Mouse (Mus musculus) embryonic facial prominence, embryonic 10.5 days (tissue): Measurements from ENCODE around the gene Zbtb6. TPM values are rescaled to one million over a fixed set of nuclear protein-coding genes. Genes with fewer than 3 reads are reported as not detected.

ENCODE experiments used
- DNase-seq: peaks from one replicate; pipeline ENCODE4 v3.0.0-alpha.2; 2017; ENCODE audit warnings: low spot score
- H3K27ac ChIP-seq: fragments of 300-500 bp; sonication (generic); replicated peaks from 2 replicates; pipeline ENCODE4 v1.5.1; 2016; ENCODE audit warnings: mild to moderate bottlenecking
- H3K27me3 ChIP-seq: fragments of 300-500 bp; sonication (generic); replicated peaks from 2 replicates; pipeline ENCODE4 v1.6.1; 2016; ENCODE audit warnings: low read depth, mild to moderate bottlenecking; ENCODE audit not compliant: poor library complexity, severe bottlenecking
- H3K36me3 ChIP-seq: fragments of 300-500 bp; sonication (generic); replicated peaks from 2 replicates; pipeline ENCODE4 v1.6.1; 2016; ENCODE audit warnings: mild to moderate bottlenecking, moderate library complexity
- H3K4me1 ChIP-seq: fragments of 300-500 bp; sonication (generic); 2 replicates; pipeline ENCODE4 v1.6.1; 2016
- H3K4me3 ChIP-seq: fragments of 300-500 bp; sonication (generic); 2 replicates; pipeline ENCODE4 v1.5.1; 2016; ENCODE audit warnings: mild to moderate bottlenecking, moderate library complexity
- H3K9me3 ChIP-seq: fragments of 300-500 bp; sonication (generic); 2 replicates; pipeline ENCODE4 v1.6.1; 2016; ENCODE audit warnings: mild to moderate bottlenecking
- WGBS: fragments of 180-500 bp; shearing (Covaris S2); methylation state at CpG from one replicate; pipeline ENCODE4 v1.1.7; 2016; 5-methylcytosine and 5-hydroxymethylcytosine counted together
- polyA plus RNA-seq: library from polyadenylated mRNA; unstranded; fragments of >200 nt; fragmentation: Nextera tagmentation; extraction: Ambion mirVana; gene quantifications from 2 replicates; pipeline ENCODE4 v1.2.1, GENCODE M21; 2016

Zbtb6 gene
- 5.5 and 6.2 TPM in 2 replicates for polyA plus RNA-seq

- Histone ChIP-seq H3K4me1 (peaks cover 23% of the 10 kb centered on the region), H3K36me3 (peaks cover 14% of the 10 kb centered on the region; the same call in 1 of the 2 replicates), H3K27ac (peak within 1 kb of the TSS; percentile 96), H3K27me3 (no peaks in the 10 kb centered on the region), H3K4me3 (peak within 1 kb of the TSS; percentile 85), H3K9me3 (no peaks in the 10 kb centered on the region)
- WGBS: under 1% methylated on average over 51 of the region's 51 CpGs
- peak; percentile 98 for DNase-seq
Observed at GRCm38 (mm10) chr2:37442611-37443591, at the start of gene Zbtb6, which contains the start of the genes Zbtb26 and Rabgap1. TSS of gene Zbtb6 (minus strand) at chr2:37443171. TSS of gene Zbtb26 (minus strand) at chr2:37443135. TSS of gene Rabgap1 (plus strand) at chr2:37443279.

- 93% methylated on average over 2 of the region's 2 CpGs for WGBS
Observed at GRCm38 (mm10) chr2:37488956-37489355, 46.0 kb upstream of the Zbtb6 start.

GRCm38 (mm10) chr2:37486408-37486807, 43.4 kb upstream of the Zbtb6 start:
- Histone ChIP-seq H3K4me1 (no peaks in the 10 kb centered on the region), H3K27ac (no peak overlapping the region), H3K4me3 (no peak overlapping the region), H3K27me3 (no peaks in the 10 kb centered on the region), H3K9me3 (no peaks in the 10 kb centered on the region), H3K36me3 (peaks cover 85% of the 10 kb centered on the region)
- no peak for DNase-seq

More at GRCm38 (mm10) chr2:37488956-37489355, 46.0 kb upstream of the Zbtb6 start:
- Histone ChIP-seq H3K27me3 (no peaks in the 10 kb centered on the region), H3K27ac (no peak overlapping the region), H3K9me3 (no peaks in the 10 kb centered on the region), H3K4me1 (no peaks in the 10 kb centered on the region), H3K4me3 (no peak overlapping the region), H3K36me3 (peaks cover 92% of the 10 kb centered on the region)
- no peak for DNase-seq

- H3K27ac ChIP-seq: no peak overlapping the region
- no peak for DNase-seq
- no peak overlapping the region for H3K4me3 ChIP-seq
- no peaks in the 10 kb centered on the region for H3K27me3 ChIP-seq
- H3K4me1 ChIP-seq: no peaks in the 10 kb centered on the region
- peaks cover 82% of the 10 kb centered on the region for H3K36me3 ChIP-seq
- WGBS: 98% methylated on average over 1 of the region's 1 CpGs
- H3K9me3 ChIP-seq: no peaks in the 10 kb centered on the region
Observed at GRCm38 (mm10) chr2:37485370-37485769, 42.4 kb upstream of the Zbtb6 start.

GRCm38 (mm10) chr2:37484165-37484564, 41.2 kb upstream of the Zbtb6 start:
- Histone ChIP-seq H3K4me3 (no peak overlapping the region), H3K27me3 (no peaks in the 10 kb centered on the region), H3K27ac (no peak overlapping the region), H3K4me1 (no peaks in the 10 kb centered on the region), H3K9me3 (no peaks in the 10 kb centered on the region), H3K36me3 (peaks cover 73% of the 10 kb centered on the region)
- DNase-seq: no peak
- 92% methylated on average over 2 of the region's 2 CpGs for WGBS

- 91% methylated on average over 2 of the region's 2 CpGs for WGBS
- no peak overlapping the region for H3K27ac ChIP-seq
- H3K4me3 ChIP-seq: no peak overlapping the region
- DNase-seq: no peak
- H3K9me3 ChIP-seq: no peaks in the 10 kb centered on the region
- no peaks in the 10 kb centered on the region for H3K4me1 ChIP-seq
- peaks cover 78% of the 10 kb centered on the region for H3K36me3 ChIP-seq
- H3K27me3 ChIP-seq: no peaks in the 10 kb centered on the region
Observed at GRCm38 (mm10) chr2:37480039-37480438, 37.1 kb upstream of the Zbtb6 start.

GRCm38 (mm10) chr2:37479559-37479958, 36.6 kb upstream of the Zbtb6 start:
- no peak overlapping the region for H3K4me3 ChIP-seq
- peaks cover 77% of the 10 kb centered on the region for H3K36me3 ChIP-seq
- H3K9me3 ChIP-seq: no peaks in the 10 kb centered on the region
- DNase-seq: no peak
- H3K4me1 ChIP-seq: no peaks in the 10 kb centered on the region
- H3K27ac ChIP-seq: no peak overlapping the region
- H3K27me3 ChIP-seq: no peaks in the 10 kb centered on the region

- Histone ChIP-seq H3K27ac (no peak overlapping the region), H3K4me1 (no peaks in the 10 kb centered on the region), H3K4me3 (no peak overlapping the region), H3K36me3 (peaks cover 33% of the 10 kb centered on the region), H3K9me3 (no peaks in the 10 kb centered on the region), H3K27me3 (no peaks in the 10 kb centered on the region)
- 97% methylated on average over 4 of the region's 4 CpGs for WGBS
- no peak for DNase-seq
Observed at GRCm38 (mm10) chr2:37466266-37466665, 23.3 kb upstream of the Zbtb6 start.

- no peak for DNase-seq
- H3K36me3 ChIP-seq: peaks cover 24% of the 10 kb centered on the region
- H3K4me3 ChIP-seq: no peak overlapping the region
- no peak overlapping the region for H3K27ac ChIP-seq
- no peaks in the 10 kb centered on the region for H3K9me3 ChIP-seq
- no peaks in the 10 kb centered on the region for H3K4me1 ChIP-seq
- 97% methylated on average over 4 of the region's 4 CpGs for WGBS
- no peaks in the 10 kb centered on the region for H3K27me3 ChIP-seq
Observed at GRCm38 (mm10) chr2:37460707-37461106, 17.7 kb upstream of the Zbtb6 start.

GRCm38 (mm10) chr2:37452376-37452760, 9.4 kb upstream of the Zbtb6 start:
- WGBS: under 1% methylated on average over 24 of the region's 24 CpGs
- Histone ChIP-seq H3K4me3 (peak overlapping the region; percentile 99), H3K36me3 (peaks cover 10% of the 10 kb centered on the region; the same call in 1 of the 2 replicates), H3K9me3 (no peaks in the 10 kb centered on the region), H3K4me1 (peaks cover 14% of the 10 kb centered on the region), H3K27me3 (no peaks in the 10 kb centered on the region), H3K27ac (peak overlapping the region; percentile 97)
- no peak for DNase-seq

- Histone ChIP-seq H3K27me3 (no peaks in the 10 kb centered on the region), H3K27ac (peak overlapping the region; percentile 97), H3K36me3 (peaks cover 10% of the 10 kb centered on the region; the same call in 1 of the 2 replicates), H3K4me3 (peak overlapping the region; percentile 99), H3K9me3 (no peaks in the 10 kb centered on the region), H3K4me1 (peaks cover 14% of the 10 kb centered on the region)
- WGBS: 9% methylated on average over 44 of the region's 44 CpGs
- DNase-seq: peak; percentile 97
Observed at GRCm38 (mm10) chr2:37451667-37452375, 8.8 kb upstream of the Zbtb6 start.

- Histone ChIP-seq H3K4me3 (peak overlapping the region; percentile 90), H3K27me3 (no peaks in the 10 kb centered on the region), H3K36me3 (peaks cover 44% of the 10 kb centered on the region), H3K27ac (peak overlapping the region; percentile 95), H3K4me1 (peaks cover 17% of the 10 kb centered on the region), H3K9me3 (no peaks in the 10 kb centered on the region)
- WGBS: 33% methylated on average over 7 of the region's 7 CpGs
- peak; percentile 23 for DNase-seq
Observed at GRCm38 (mm10) chr2:37431609-37432008, 11.4 kb downstream of the Zbtb6 start.
